Mouse (Mus musculus) left cerebral cortex, postnatal 14 days (tissue): ENCODE results near the gene BC037034. TPM values are rescaled to one million over a fixed set of nuclear protein-coding genes. Genes with fewer than 3 reads are reported as not detected.
"Not testable (repeated sequence)": the region's sequence is repeated elsewhere in the genome, so short reads cannot be mapped to it uniquely, and the experiment has no call there.

ENCODE experiments used
- DNase-seq, 2 experiments: peaks; one replicate each; pipeline ENCODE4 v3.0.0; 2021 to 2022; ENCODE audit warnings: low spot score in 2 of 2, mixed read lengths in 1 of 2
- intact Hi-C: fragments of 180-260 bp; cut with DNase I; formaldehyde crosslinking; loops from one replicate; pipeline ENCODE4 v1.15.1; 2025
- total RNA-seq, 2 experiments: library from RNA; stranded (reverse); gene quantifications; 2 replicates each; pipeline ENCODE4 v1.2.3; 2021

The BC037034 gene
- total RNA-seq, 2 experiments from 2014 or later: 65.6 to 70.2 TPM

DNA sequence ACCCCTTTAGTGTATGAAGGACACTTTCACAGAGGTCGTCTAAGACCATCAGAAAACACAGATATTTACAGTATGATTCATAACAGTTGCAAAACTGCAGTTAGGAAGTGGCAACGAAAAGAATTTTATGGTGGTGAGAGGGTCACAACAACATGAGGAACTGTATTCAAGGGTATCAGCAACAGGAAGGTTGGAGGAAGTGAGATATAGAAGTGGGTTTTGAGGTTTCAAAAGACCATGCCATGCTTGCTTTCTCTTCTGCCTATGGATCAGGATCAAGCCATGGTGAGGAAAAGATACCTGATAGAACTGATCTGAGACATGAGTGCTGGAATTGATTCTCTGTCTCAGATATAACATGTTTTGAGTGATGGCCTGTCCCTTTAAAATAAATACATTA is 36.5 kb downstream of the BC037034 start:
- intact Hi-C loops: no loop called here
- DNase-seq: no peak

DNA sequence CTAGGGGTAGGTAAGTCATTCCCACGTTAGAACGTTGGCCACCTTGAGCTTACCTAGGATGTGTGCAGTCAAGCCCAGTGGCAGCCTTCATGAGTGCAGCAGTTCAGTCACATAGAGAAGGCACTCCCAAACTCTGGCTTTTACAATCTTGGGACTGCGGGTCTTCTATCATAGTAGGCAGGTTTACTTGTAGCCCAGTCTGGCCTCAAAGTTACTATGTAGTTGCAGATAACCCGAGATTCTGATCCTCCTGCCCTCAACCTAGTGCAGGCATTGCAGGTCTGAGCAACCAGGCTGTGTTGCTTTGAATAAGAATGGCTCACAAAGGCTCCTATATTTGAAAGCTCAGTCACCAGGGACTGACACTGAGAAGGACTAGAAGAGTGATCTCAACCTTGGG is 37.3 kb downstream of the BC037034 start:
- intact Hi-C loops: no loop called here
- no peak for DNase-seq

DNA sequence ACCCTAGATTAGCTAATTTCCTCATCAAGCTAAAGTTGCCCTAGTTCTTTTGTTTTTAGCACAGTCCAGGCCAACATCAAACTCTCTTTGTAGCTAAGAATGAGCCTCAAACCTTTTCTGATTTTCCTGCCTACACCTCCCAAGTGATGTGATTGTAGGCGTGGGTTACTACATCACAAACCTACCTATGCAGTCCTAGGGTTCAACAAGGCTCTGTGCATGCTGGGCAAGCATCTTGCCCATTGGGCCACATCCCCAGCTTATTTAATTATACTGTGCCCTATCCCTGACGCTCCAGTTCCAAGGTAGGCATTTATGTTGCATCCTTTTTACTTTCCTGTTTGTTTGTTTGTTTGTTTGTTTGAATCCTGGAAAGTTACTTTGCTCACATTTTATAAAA is 38.1 kb downstream of the BC037034 start, which contains the start of gene Nxpe5:
Gene Nxpe5, plus strand, starts transcription at position 199 of the 400 bp plus-strand sequence.
- DNase-seq: no peak
- intact Hi-C loops: no loop called here

DNA sequence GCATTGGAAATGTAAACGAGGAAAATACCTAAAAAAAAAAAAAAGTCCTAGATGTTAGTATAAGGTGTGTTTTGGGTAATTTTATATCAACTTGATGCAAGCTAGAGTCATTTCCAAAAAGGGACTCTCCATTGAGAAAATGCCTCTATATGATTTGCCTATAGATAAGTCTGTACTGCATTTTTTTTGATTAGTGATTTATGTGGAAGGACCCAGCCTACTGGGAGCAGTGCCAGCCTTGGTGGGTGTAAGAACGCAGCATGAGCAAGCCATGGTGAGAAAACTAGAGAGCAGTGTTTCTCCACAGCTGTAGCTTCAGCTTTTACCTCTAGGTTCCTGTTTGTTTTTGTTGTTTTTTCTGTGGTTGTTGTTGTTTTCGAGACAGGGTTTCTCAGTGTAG is 40.5 kb downstream of the BC037034 start:
- DNase-seq: peak; percentile 19
- intact Hi-C loops: no loop called here

DNA sequence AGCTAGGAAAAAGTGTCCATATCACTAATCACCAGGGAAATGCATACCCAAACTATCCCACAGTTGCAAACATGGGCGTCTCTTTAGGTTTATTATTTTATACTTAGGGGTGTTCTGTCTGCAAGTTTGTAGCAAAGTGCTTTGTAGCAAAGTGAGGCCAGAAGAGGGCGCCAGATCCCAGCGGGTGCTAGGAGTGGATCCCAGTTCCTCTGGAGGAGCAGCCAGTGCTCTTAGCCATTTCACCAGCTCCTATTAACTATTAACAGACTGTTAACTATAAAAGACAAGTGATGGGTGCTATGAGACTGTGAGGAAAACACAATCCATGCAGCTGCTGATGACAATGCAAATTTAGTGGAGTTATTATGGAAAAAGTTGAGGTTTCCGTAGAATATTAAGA is 41.7 kb downstream of the BC037034 start:
- peak; percentile 80 to 86 for DNase-seq
- intact Hi-C loops: no loop called here

DNA sequence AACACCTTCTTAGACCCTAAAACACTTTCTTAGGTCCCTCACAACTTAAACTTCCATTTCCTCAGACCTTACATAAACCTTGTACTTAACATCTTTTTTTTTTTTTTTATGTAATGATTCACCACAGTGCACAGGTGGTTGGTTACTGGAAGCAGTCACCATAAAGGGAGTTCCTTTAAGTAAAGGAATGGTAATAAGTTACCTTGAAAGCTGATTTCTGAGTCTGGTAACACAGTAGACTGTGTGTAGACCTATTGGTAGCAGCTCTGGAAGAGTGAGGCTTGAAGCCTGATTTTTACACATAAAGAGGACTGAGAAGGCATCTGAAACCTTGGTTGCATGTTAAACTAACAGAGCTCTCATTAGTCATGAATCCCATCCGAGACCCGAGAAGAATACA is 44.0 kb downstream of the BC037034 start:
- no peak for DNase-seq
- intact Hi-C loops: no loop called here

DNA sequence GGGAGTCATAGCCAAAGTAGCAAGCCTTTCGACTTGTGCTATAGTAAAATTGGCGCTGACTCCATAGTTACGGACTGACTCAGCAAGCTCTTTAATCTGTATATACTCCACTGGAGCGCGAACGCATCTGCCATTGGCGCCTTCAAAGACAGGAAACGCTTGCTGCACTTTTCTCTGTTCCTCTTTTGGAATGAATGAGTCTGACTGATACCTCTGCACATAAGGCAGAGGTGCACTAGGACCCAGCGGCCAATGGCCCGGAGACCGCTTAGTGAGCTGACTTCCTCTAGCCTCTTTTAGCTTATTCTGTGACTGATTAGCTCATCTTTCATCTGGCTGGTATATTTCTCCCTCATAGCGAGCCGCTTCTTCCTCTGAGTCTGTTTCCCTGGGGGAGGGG is 47.2 kb downstream of the BC037034 start:
- intact Hi-C loops, DNase-seq: not testable (repeated sequence)

Other genes with a start within 250 kb of the BC037034 start
- gene Smok3a, start 242.8 kb downstream of the BC037034 start, total RNA-seq: not detected
- gene Smok3b, start 242.6 kb downstream of the BC037034 start, total RNA-seq: not detected
- not detected for gene Smok3c, start 210.8 kb downstream of the BC037034 start, total RNA-seq
- gene Zkscan1, start 178.9 kb downstream of the BC037034 start, total RNA-seq: 10 to 100 TPM; 39.2 to 40.4 TPM
- 10 to 100 TPM; 16.1 to 16.4 TPM for gene Zscan21, start 147.1 kb downstream of the BC037034 start, total RNA-seq
- 1 to 10 TPM; 8.9 to 9.2 TPM for gene Zfp113, start 108.3 kb downstream of the BC037034 start, total RNA-seq
- 100 to 1,000 TPM; 137 to 142 TPM for gene Cops6, start 103.0 kb downstream of the BC037034 start, total RNA-seq
- 10 to 100 TPM; 21.6 to 24.8 TPM for gene Ap4m1, start 92.0 kb downstream of the BC037034 start, total RNA-seq
- gene Mcm7, start 91.6 kb downstream of the BC037034 start, total RNA-seq: 10 to 100 TPM; 11.8 to 14.2 TPM
- gene Taf6, start 76.6 kb downstream of the BC037034 start, total RNA-seq: 10 to 100 TPM; 33.0 to 35.8 TPM
- gene Cnpy4, start 76.5 kb downstream of the BC037034 start, total RNA-seq: 10 to 100 TPM; 17.2 to 18.0 TPM
- 10 to 100 TPM; 10.1 to 12.8 TPM for gene Mblac1, start 69.7 kb downstream of the BC037034 start, total RNA-seq
- under 1 TPM in 1 of 2 experiments, not detected in 1; 0.53 TPM for gene Nxpe5, start 38.1 kb downstream of the BC037034 start, total RNA-seq
- 10 to 100 TPM; 64.3 to 69.0 TPM for gene Lamtor4, start 8.6 kb downstream of the BC037034 start, total RNA-seq
- 1 to 10 TPM; 3.6 to 4.5 TPM for gene Gal3st4, start 8.8 kb upstream of the BC037034 start, total RNA-seq
- gene Gm43720, start 15.9 kb upstream of the BC037034 start, total RNA-seq: not detected
- 1 to 10 TPM; 1.8 to 2.7 TPM for gene Gpc2, start 16.0 kb upstream of the BC037034 start, total RNA-seq
- 1 to 10 TPM; 1.1 to 1.8 TPM for gene Stag3, start 16.2 kb upstream of the BC037034 start, total RNA-seq
- gene Pvrig, start 77.9 kb upstream of the BC037034 start, total RNA-seq: not detected
- gene Zfp157, start 177.4 kb upstream of the BC037034 start, total RNA-seq: 10 to 100 TPM; 19.2 to 21.0 TPM